Mouse (Mus musculus): ENCODE results near the gene Polr2h. TPM values are rescaled to one million over a fixed set of nuclear protein-coding genes. Genes with fewer than 3 reads are reported as not detected.

The Polr2h gene
- polyA plus RNA-seq, 1 experiment from 2014 or later, result 113 TPM

- Histone ChIP-seq H3K4me1 (ENCODE audit: control insufficient read depth, insufficient read depth, low read length) (peaks cover 16% of the 10 kb centered on the region), H3K27ac (ENCODE audit: low read length) (no peak overlapping the region), H3K27me3 (ENCODE audit: control insufficient read depth, insufficient read depth, low read length) (no peaks in the 10 kb centered on the region), H3K4me3 (ENCODE audit: low read depth, low read length) (no peak overlapping the region), H3K4me2 (replicated peaks; ENCODE audit: low read depth, low read length) (no peak overlapping the region), H3K9me3 (ENCODE audit: control insufficient read depth, low read depth, low read length) (no peaks in the 10 kb centered on the region), H3K9ac (replicated peaks; ENCODE audit: low read depth, low read length) (no peak overlapping the region), H3K36me3 (ENCODE audit: control insufficient read depth, insufficient read depth, low read length) (peaks cover 12% of the 10 kb centered on the region; the same call in 1 of the 2 replicates)
- WGBS, result 89% methylated on average over 3 of the region's 3 CpGs
- no peak for ATAC-seq (ENCODE audit: insufficient number of reproducible peaks, insufficient read depth, low FRiP score, low read depth)
These were observed 11.7 kb upstream of the Polr2h start for GRCm38 (mm10) chr16:20705786-20706185.

GRCm38 (mm10) chr16:20706407-20707055 is 10.9 kb upstream of the Polr2h start:
- ATAC-seq (ENCODE audit: insufficient number of reproducible peaks, insufficient read depth, low FRiP score, low read depth), result no peak
- Histone ChIP-seq H3K4me1 (ENCODE audit: control insufficient read depth, insufficient read depth, low read length) (peaks cover 12% of the 10 kb centered on the region), H3K36me3 (ENCODE audit: control insufficient read depth, insufficient read depth, low read length) (peaks cover 12% of the 10 kb centered on the region; the same call in 1 of the 2 replicates), H3K27me3 (ENCODE audit: control insufficient read depth, insufficient read depth, low read length) (no peaks in the 10 kb centered on the region), H3K9me3 (ENCODE audit: control insufficient read depth, low read depth, low read length) (no peaks in the 10 kb centered on the region), H3K4me2 (replicated peaks; ENCODE audit: low read depth, low read length) (no peak overlapping the region), H3K27ac (ENCODE audit: low read length) (no peak overlapping the region), H3K9ac (replicated peaks; ENCODE audit: low read depth, low read length) (no peak overlapping the region), H3K4me3 (ENCODE audit: low read depth, low read length) (no peak overlapping the region)
- WGBS, result 85% methylated on average over 2 of the region's 2 CpGs

- Histone ChIP-seq H3K4me3 (ENCODE audit: low read depth, low read length) (no peak overlapping the region), H3K9me3 (ENCODE audit: control insufficient read depth, low read depth, low read length) (no peaks in the 10 kb centered on the region), H3K36me3 (ENCODE audit: control insufficient read depth, insufficient read depth, low read length) (peaks cover 7% of the 10 kb centered on the region; the same call in 1 of the 2 replicates), H3K27me3 (ENCODE audit: control insufficient read depth, insufficient read depth, low read length) (no peaks in the 10 kb centered on the region), H3K9ac (replicated peaks; ENCODE audit: low read depth, low read length) (no peak overlapping the region), H3K4me2 (replicated peaks; ENCODE audit: low read depth, low read length) (no peak overlapping the region), H3K27ac (ENCODE audit: low read length) (no peak overlapping the region), H3K4me1 (ENCODE audit: control insufficient read depth, insufficient read depth, low read length) (no peaks in the 10 kb centered on the region)
- ATAC-seq (ENCODE audit: insufficient number of reproducible peaks, insufficient read depth, low FRiP score, low read depth), result no peak
- WGBS, result 93% methylated on average over 21 of the region's 21 CpGs
These were observed 9.1 kb upstream of the Polr2h start for GRCm38 (mm10) chr16:20708220-20708938.

- Histone ChIP-seq H3K4me3 (ENCODE audit: low read depth, low read length) (no peak overlapping the region), H3K4me1 (ENCODE audit: control insufficient read depth, insufficient read depth, low read length) (peaks cover 5% of the 10 kb centered on the region; the same call in 1 of the 2 replicates), H3K9ac (replicated peaks; ENCODE audit: low read depth, low read length) (no peak overlapping the region), H3K27ac (ENCODE audit: low read length) (no peak overlapping the region), H3K36me3 (ENCODE audit: control insufficient read depth, insufficient read depth, low read length) (peaks cover 3% of the 10 kb centered on the region; the same call in 1 of the 2 replicates), H3K9me3 (ENCODE audit: control insufficient read depth, low read depth, low read length) (no peaks in the 10 kb centered on the region), H3K27me3 (ENCODE audit: control insufficient read depth, insufficient read depth, low read length) (no peaks in the 10 kb centered on the region), H3K4me2 (replicated peaks; ENCODE audit: low read depth, low read length) (no peak overlapping the region)
- 77% methylated on average over 18 of the region's 19 CpGs for WGBS
- no peak for ATAC-seq (ENCODE audit: insufficient number of reproducible peaks, insufficient read depth, low FRiP score, low read depth)
These were observed 8.3 kb upstream of the Polr2h start for GRCm38 (mm10) chr16:20708939-20709734.

GRCm38 (mm10) chr16:20710370-20710769 is 7.1 kb upstream of the Polr2h start:
- H3K27me3 ChIP-seq (ENCODE audit: control insufficient read depth, insufficient read depth, low read length), result no peaks in the 10 kb centered on the region
- H3K9me3 ChIP-seq (ENCODE audit: control insufficient read depth, low read depth, low read length), result no peaks in the 10 kb centered on the region
- H3K36me3 ChIP-seq (ENCODE audit: control insufficient read depth, insufficient read depth, low read length), result no peaks in the 10 kb centered on the region; the same call in 1 of the 2 replicates
- ATAC-seq (ENCODE audit: insufficient number of reproducible peaks, insufficient read depth, low FRiP score, low read depth), result no peak
- WGBS, result 93% methylated on average over 11 of the region's 11 CpGs
- H3K27ac ChIP-seq (ENCODE audit: low read length), result no peak overlapping the region
- no peak overlapping the region for H3K4me2 ChIP-seq (replicated peaks; ENCODE audit: low read depth, low read length)
- no peak overlapping the region for H3K4me3 ChIP-seq (ENCODE audit: low read depth, low read length)
- no peak overlapping the region for H3K9ac ChIP-seq (replicated peaks; ENCODE audit: low read depth, low read length)
- H3K4me1 ChIP-seq (ENCODE audit: control insufficient read depth, insufficient read depth, low read length), result peaks cover 18% of the 10 kb centered on the region; the same call in 1 of the 2 replicates

GRCm38 (mm10) chr16:20710810-20711209 is 6.7 kb upstream of the Polr2h start:
- Histone ChIP-seq H3K27ac (ENCODE audit: low read length) (no peak overlapping the region), H3K4me1 (ENCODE audit: control insufficient read depth, insufficient read depth, low read length) (peaks cover 18% of the 10 kb centered on the region; the same call in 1 of the 2 replicates), H3K36me3 (ENCODE audit: control insufficient read depth, insufficient read depth, low read length) (no peaks in the 10 kb centered on the region; the same call in 1 of the 2 replicates), H3K9ac (replicated peaks; ENCODE audit: low read depth, low read length) (no peak overlapping the region), H3K4me3 (ENCODE audit: low read depth, low read length) (no peak overlapping the region), H3K9me3 (ENCODE audit: control insufficient read depth, low read depth, low read length) (no peaks in the 10 kb centered on the region), H3K27me3 (ENCODE audit: control insufficient read depth, insufficient read depth, low read length) (no peaks in the 10 kb centered on the region), H3K4me2 (replicated peaks; ENCODE audit: low read depth, low read length) (no peak overlapping the region)
- 82% methylated on average over 4 of the region's 4 CpGs for WGBS
- no peak for ATAC-seq (ENCODE audit: insufficient number of reproducible peaks, insufficient read depth, low FRiP score, low read depth)

- Histone ChIP-seq H3K27ac (ENCODE audit: low read length) (no peak overlapping the region), H3K36me3 (ENCODE audit: control insufficient read depth, insufficient read depth, low read length) (no peaks in the 10 kb centered on the region; the same call in 1 of the 2 replicates)
- 71% methylated on average over 9 of the region's 9 CpGs for WGBS
These were observed 5.3 kb upstream of the Polr2h start for GRCm38 (mm10) chr16:20712190-20712589.

GRCm38 (mm10) chr16:20712889-20713288 is 4.6 kb upstream of the Polr2h start:
- WGBS, result 79% methylated on average over 7 of the region's 7 CpGs
- H3K4me3 ChIP-seq (ENCODE audit: low read depth, low read length), result no peak overlapping the region
- no peaks in the 10 kb centered on the region; the same call in 1 of the 2 replicates for H3K36me3 ChIP-seq (ENCODE audit: control insufficient read depth, insufficient read depth, low read length)
- H3K27me3 ChIP-seq (ENCODE audit: control insufficient read depth, insufficient read depth, low read length), result no peaks in the 10 kb centered on the region
- H3K4me1 ChIP-seq (ENCODE audit: control insufficient read depth, insufficient read depth, low read length), result peaks cover 18% of the 10 kb centered on the region; the same call in 1 of the 2 replicates
- no peak overlapping the region for H3K4me2 ChIP-seq (replicated peaks; ENCODE audit: low read depth, low read length)
- no peak overlapping the region for H3K27ac ChIP-seq (ENCODE audit: low read length)
- H3K9ac ChIP-seq (replicated peaks; ENCODE audit: low read depth, low read length), result no peak overlapping the region
- no peaks in the 10 kb centered on the region for H3K9me3 ChIP-seq (ENCODE audit: control insufficient read depth, low read depth, low read length)
- no peak for ATAC-seq (ENCODE audit: insufficient number of reproducible peaks, insufficient read depth, low FRiP score, low read depth)

More at GRCm38 (mm10) chr16:20712190-20712589, 5.3 kb upstream of the Polr2h start:
- H3K9me3 ChIP-seq (ENCODE audit: control insufficient read depth, low read depth, low read length), result no peaks in the 10 kb centered on the region
- H3K4me2 ChIP-seq (replicated peaks; ENCODE audit: low read depth, low read length), result no peak overlapping the region
- no peak for ATAC-seq (ENCODE audit: insufficient number of reproducible peaks, insufficient read depth, low FRiP score, low read depth)
- H3K27me3 ChIP-seq (ENCODE audit: control insufficient read depth, insufficient read depth, low read length), result no peaks in the 10 kb centered on the region
- no peak overlapping the region for H3K9ac ChIP-seq (replicated peaks; ENCODE audit: low read depth, low read length)
- peaks cover 18% of the 10 kb centered on the region; the same call in 1 of the 2 replicates for H3K4me1 ChIP-seq (ENCODE audit: control insufficient read depth, insufficient read depth, low read length)
- H3K4me3 ChIP-seq (ENCODE audit: low read depth, low read length), result no peak overlapping the region

Measured in stomach, embryonic 14.5 days (tissue).